Mouse (Mus musculus): ENCODE data around the gene Ccdc184. TPM values are rescaled to one million over a fixed set of nuclear protein-coding genes. Genes with fewer than 3 reads are reported as not detected.

The Ccdc184 gene
- polyA plus RNA-seq, 1 experiment from 2014 or later: 39.1 TPM

DNA sequence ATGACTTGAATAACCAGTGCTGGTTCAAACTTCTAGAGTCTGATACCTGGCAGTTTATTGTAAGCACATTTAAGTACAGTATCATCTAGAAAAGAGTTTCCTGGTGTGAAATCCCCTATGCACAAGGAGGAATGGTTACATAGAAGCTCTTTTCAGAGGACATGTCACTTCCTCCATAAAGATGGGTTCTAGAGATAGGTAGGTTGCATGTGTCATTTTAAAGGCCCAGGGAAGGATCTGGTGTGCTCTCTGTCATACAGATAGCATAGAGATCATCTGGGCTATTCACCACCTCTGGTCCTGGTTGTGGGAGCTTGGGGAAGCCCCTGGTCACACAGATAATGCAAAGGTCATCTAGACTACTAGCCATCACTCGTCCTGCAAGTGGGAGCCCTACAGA lies 9.7 kb upstream of the Ccdc184 start:
- H3K9me3 ChIP-seq: no peaks in the 10 kb centered on the region
- H3K27me3 ChIP-seq: no peaks in the 10 kb centered on the region
- H3K27ac ChIP-seq (replicated peaks): no peak overlapping the region
- H3K9ac ChIP-seq (replicated peaks): no peak overlapping the region
- H3K36me3 ChIP-seq: no peaks in the 10 kb centered on the region
- H3K4me2 ChIP-seq (replicated peaks): no peak overlapping the region
- WGBS: 74% methylated on average over 1 of the region's 1 CpGs
- ATAC-seq (replicated peaks): no peak
- H3K4me3 ChIP-seq: no peak overlapping the region
- H3K4me1 ChIP-seq: no peaks in the 10 kb centered on the region

DNA sequence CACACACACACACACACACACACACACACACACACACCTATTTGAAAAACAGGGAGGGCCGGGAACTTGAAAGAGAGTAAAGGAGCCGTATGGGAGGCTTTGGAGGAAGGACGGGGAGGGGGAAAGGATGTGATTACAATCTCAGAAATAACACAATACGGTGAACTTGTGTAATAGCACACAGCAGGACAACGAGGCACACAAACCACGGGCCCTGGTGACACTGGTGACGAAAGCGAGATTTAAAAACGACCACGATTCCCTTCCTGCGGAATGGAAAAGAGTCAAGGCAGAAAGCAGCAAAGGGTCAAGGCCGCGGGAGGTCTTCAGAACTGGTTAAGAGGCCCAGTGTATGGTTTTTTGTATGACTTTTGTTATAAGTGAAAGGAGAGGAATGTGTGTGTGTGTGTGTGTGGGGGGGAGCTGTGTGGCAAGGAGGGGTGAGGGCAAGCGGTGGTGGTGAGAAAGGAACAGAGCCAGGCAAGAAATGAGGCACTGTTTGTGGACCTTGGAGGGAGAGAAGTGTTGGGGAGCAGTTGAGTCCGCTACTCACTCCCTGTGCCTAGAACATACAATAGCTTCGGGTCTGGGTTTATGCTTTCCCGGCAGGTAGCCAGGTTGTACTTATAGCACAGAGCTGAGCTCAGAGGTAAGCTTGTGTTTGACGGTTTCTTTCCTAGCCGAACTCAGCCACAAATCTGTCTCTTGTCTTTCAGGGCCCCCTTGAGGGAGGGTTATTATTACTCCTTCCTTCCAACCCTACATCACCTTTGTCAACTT lies 5.7 kb upstream of the Ccdc184 start:
- no peak for ATAC-seq (replicated peaks)

DNA sequence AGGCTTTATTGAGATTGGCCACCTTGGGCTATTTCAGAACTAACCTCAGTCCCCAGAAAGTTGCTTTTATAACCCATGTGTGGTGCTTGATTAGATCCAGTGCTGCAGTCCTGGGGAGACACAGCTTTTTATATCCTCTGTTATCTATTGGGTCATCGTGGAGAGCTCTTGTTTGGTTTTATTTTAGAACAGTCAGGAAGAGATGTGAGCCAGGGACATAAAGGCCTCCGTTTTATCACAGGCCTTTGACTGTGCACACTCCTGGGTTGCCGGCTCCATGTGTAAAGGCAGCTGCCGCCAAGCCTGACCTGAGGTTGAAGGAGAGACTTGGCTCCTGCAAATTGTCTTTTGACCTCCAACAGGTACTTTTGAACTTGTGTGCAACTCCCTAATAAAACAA lies 4.4 kb upstream of the Ccdc184 start:
- Histone ChIP-seq H3K4me1 (peaks cover 6% of the 10 kb centered on the region), H3K27ac (replicated peaks) (no peak overlapping the region), H3K27me3 (no peaks in the 10 kb centered on the region), H3K9ac (replicated peaks) (no peak overlapping the region), H3K9me3 (no peaks in the 10 kb centered on the region), H3K4me2 (replicated peaks) (no peak overlapping the region), H3K36me3 (no peaks in the 10 kb centered on the region), H3K4me3 (no peak overlapping the region)
- WGBS: 74% methylated on average over 4 of the region's 4 CpGs
- no peak for ATAC-seq (replicated peaks)

More for the DNA sequence above, 5.7 kb upstream of the Ccdc184 start:
- Histone ChIP-seq H3K9me3 (no peaks in the 10 kb centered on the region), H3K36me3 (no peaks in the 10 kb centered on the region), H3K4me3 (no peak overlapping the region), H3K4me1 (no peaks in the 10 kb centered on the region), H3K27me3 (no peaks in the 10 kb centered on the region), H3K4me2 (replicated peaks) (no peak overlapping the region), H3K27ac (replicated peaks) (no peak overlapping the region), H3K9ac (replicated peaks) (no peak overlapping the region)
- 52% methylated on average over 19 of the region's 19 CpGs for WGBS

DNA sequence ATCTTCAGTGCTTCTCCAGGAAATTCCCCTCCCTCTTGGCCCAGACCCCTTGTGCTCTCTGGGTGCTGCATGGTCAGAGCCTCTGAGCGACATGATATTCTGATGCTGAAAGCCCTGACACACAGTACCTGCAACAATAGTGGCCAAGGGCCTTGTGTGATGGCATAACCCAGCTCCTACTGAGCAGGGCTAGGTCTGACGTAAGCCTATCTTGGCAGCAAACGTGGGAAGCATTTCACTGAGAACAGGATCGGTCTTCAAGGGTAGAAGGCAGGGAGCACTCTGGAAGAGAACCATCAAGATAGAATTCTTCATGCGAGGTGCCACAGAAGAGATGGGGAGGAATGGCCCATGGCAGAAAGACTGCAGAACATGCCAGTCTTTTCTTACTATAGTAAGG lies 1.4 kb upstream of the Ccdc184 start, which contains the start of gene Asb8:
Gene Asb8 (minus strand): TSS at position 101 of the 400 bp plus-strand sequence.
- Histone ChIP-seq H3K27ac (replicated peaks) (no peak within 1 kb of the TSS), H3K4me3 (no peak within 1 kb of the TSS), H3K4me2 (replicated peaks) (no peak within 1 kb of the TSS), H3K9ac (replicated peaks) (no peak within 1 kb of the TSS), H3K9me3 (no peaks in the 10 kb centered on the region), H3K4me1 (peaks cover 30% of the 10 kb centered on the region), H3K27me3 (peaks cover 16% of the 10 kb centered on the region; the same call in 1 of the 2 replicates), H3K36me3 (no peaks in the 10 kb centered on the region)
- ATAC-seq (replicated peaks): no peak
- 84% methylated on average over 5 of the region's 5 CpGs for WGBS

DNA sequence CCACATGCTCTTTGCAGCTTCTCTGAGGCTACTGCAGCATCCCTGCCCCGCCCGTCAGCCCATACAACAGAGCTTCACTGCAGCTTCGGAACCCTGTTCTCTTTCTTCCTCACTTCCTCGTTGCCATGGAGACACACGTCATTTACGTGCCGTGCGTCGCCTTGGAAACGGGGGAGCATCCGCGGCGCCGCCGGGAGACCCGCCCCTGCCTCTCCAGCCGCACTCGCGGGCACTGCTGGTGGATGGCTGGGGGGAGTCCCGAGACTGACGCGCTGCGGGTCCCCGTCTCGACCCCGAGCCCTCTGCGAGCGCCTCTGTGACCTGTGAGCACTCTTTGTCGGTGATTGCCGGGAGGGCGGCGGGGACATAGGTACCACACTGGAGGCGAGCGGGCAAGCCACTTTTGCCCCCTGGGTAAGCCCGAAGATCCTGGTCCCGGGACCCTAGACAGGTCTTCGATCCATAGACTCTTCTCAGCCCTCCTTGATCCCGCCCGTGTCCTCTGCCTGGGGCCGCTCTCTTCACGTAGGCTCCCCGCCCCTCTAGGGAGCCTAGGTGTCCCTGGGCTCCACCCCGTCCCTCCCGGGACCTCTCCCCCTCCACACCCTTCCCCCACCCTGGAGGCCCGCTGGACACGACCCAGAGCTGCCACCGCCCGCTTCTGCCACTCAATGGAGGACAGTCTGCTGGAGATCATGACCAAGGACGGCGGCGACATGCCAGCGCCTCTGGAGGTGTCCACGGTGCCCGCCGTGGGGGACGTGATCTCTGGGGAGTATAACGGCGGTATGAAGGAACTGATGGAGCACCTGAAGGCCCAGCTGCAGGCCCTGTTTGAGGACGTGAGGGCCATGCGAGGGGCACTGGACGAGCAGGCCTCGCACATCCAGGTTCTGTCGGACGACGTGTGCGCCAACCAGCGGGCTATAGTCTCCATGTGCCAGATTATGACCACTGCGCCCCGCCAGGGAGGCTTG lies 975 bp downstream of the Ccdc184 start:
- peak; percentile 97 for ATAC-seq (replicated peaks)
- Histone ChIP-seq H3K4me1 (peaks cover 30% of the 10 kb centered on the region), H3K4me2 (replicated peaks) (peak overlapping the region; percentile 86), H3K27ac (replicated peaks) (peak overlapping the region; percentile 97), H3K4me3 (peak overlapping the region; percentile 68), H3K36me3 (no peaks in the 10 kb centered on the region), H3K9ac (replicated peaks) (peak overlapping the region; percentile 82), H3K9me3 (no peaks in the 10 kb centered on the region), H3K27me3 (peaks cover 25% of the 10 kb centered on the region; the same call in 1 of the 2 replicates)
- under 1% methylated on average over 69 of the region's 69 CpGs for WGBS

DNA sequence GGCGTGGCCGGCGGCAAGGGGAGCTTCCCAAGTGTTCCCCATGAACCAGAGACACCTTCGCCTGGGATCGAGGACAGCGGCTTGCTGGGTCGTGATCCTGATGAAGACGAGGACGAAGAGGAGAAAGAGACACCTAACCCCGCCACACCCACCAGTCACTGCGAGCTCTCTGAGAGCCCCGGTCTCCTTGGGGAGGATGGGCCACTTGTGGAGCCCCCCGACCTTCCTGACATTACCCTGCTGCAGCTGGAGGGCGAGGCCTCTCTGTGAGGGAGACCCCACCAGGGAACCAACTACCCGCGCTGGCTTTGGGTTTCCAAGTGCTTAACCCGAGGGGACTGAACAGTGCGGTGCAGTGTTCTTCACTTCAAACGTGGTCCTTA lies 1.7 kb downstream of the Ccdc184 start:
- Histone ChIP-seq H3K27ac (replicated peaks) (no peak overlapping the region), H3K36me3 (no peaks in the 10 kb centered on the region), H3K27me3 (peaks cover 25% of the 10 kb centered on the region; the same call in 1 of the 2 replicates), H3K4me1 (peaks cover 32% of the 10 kb centered on the region), H3K9ac (replicated peaks) (peak overlapping the region; percentile 82), H3K9me3 (no peaks in the 10 kb centered on the region), H3K4me2 (replicated peaks) (peak overlapping the region; percentile 86), H3K4me3 (peak overlapping the region; percentile 68)
- WGBS: 4% methylated on average over 19 of the region's 19 CpGs
- no peak for ATAC-seq (replicated peaks)

DNA sequence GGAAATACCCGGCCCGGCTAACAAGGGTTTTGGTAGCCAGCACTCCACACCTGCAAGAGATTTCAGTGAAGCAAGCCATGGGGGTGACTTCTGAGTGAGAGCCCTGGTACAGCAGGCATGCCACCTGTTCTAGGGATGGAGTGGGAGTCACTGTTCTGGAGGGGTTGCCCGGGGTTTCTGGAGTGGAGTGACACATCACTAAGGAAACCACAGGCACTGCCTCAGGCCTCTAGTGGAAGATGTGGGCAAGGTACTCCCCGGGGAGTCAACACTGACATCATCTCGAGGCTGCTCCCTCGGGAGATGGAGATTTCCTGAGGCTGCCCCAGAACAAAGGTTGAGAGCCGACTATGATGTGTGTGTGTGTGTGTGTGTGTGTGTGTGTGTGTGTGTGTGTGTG lies 3.4 kb downstream of the Ccdc184 start:
- Histone ChIP-seq H3K4me1 (peaks cover 37% of the 10 kb centered on the region), H3K4me3 (peak overlapping the region; percentile 68), H3K4me2 (replicated peaks) (peak overlapping the region; percentile 86), H3K27ac (replicated peaks) (no peak overlapping the region), H3K9me3 (no peaks in the 10 kb centered on the region), H3K36me3 (no peaks in the 10 kb centered on the region), H3K27me3 (peaks cover 25% of the 10 kb centered on the region; the same call in 1 of the 2 replicates), H3K9ac (replicated peaks) (0 out of 2 replicates have a peak overlapping the region, but pooled peaks have one; percentile 4)
- ATAC-seq (replicated peaks): no peak
- 31% methylated on average over 7 of the region's 7 CpGs for WGBS

DNA sequence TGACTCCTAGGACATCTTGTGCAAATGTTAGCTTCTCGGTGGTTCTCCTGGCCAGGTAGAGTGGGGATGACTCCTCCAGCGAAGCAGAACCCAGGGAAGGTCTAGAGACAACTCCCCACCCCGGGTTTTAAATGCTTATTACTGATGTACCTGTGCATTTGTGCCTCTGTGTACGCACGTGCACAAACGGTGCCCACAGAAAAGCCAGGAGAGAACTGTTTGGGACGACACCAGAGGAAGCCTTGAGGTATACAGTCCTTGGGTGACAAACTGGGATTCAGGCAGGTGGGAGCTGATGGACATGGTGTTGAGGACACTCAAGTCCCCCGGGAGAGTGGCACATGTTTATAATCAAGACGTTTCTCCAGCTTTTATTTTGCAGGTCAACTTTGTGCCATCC lies 4.0 kb downstream of the Ccdc184 start:
- no peak for ATAC-seq (replicated peaks)
- no peak overlapping the region for H3K4me3 ChIP-seq

DNA sequence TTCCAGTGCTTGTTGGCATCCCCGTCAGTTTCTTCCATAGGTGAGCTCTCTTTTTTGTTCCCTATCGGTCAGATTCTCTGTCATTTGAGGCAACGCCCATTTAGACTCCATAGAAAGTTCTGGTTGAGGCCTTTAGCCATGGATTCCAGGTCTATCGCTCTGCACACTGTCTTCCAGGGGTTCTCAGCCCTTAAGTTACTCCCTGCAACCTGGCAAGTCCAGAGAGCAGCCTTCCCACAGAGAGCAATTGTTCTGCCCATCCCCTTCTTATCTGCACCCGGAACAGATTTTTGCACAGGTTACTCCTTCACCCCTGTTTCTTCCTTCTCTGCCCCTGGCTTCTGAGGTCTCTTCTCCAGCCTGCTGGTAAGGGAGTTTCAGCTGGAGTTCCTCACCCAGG lies 5.2 kb downstream of the Ccdc184 start:
- 66% methylated on average over 5 of the region's 5 CpGs for WGBS
- Histone ChIP-seq H3K4me2 (replicated peaks) (no peak overlapping the region), H3K27me3 (peaks cover 25% of the 10 kb centered on the region; the same call in 1 of the 2 replicates), H3K9me3 (no peaks in the 10 kb centered on the region), H3K4me3 (no peak overlapping the region), H3K4me1 (peaks cover 31% of the 10 kb centered on the region), H3K27ac (replicated peaks) (no peak overlapping the region), H3K9ac (replicated peaks) (no peak overlapping the region), H3K36me3 (no peaks in the 10 kb centered on the region)
- no peak for ATAC-seq (replicated peaks)

More for the DNA sequence above, 4.0 kb downstream of the Ccdc184 start:
- no peak overlapping the region for H3K27ac ChIP-seq (replicated peaks)
- H3K27me3 ChIP-seq: peaks cover 25% of the 10 kb centered on the region; the same call in 1 of the 2 replicates
- 67% methylated on average over 9 of the region's 9 CpGs for WGBS
- H3K4me2 ChIP-seq (replicated peaks): 0 out of 2 replicates have a peak overlapping the region, but pooled peaks have one; percentile 86
- H3K4me1 ChIP-seq: peaks cover 37% of the 10 kb centered on the region
- H3K36me3 ChIP-seq: no peaks in the 10 kb centered on the region
- no peak overlapping the region for H3K9ac ChIP-seq (replicated peaks)
- no peaks in the 10 kb centered on the region for H3K9me3 ChIP-seq

DNA sequence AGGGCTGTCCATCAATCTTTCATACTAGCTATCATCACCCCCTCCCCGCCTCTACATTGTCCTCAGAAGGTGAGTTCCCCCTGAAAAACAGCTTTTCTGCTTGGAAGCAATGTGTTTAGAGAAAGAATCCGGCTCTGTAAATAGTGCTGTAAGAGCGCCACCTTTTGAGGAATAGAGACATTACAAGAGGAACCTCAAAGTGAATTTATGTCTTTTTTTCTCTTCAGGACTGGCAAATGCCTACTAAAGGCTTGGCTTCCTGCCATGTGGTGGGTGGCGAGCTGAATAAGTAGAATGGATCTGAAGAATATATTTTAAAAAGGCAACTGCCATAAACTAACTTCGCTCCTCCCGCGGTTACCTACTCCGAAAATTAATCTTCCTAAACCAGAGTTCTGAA lies 6.9 kb downstream of the Ccdc184 start:
- Histone ChIP-seq H3K9me3 (no peaks in the 10 kb centered on the region), H3K4me2 (replicated peaks) (no peak overlapping the region), H3K4me3 (no peak overlapping the region), H3K36me3 (no peaks in the 10 kb centered on the region), H3K27ac (replicated peaks) (no peak overlapping the region), H3K9ac (replicated peaks) (no peak overlapping the region), H3K27me3 (peaks cover 15% of the 10 kb centered on the region; the same call in 1 of the 2 replicates), H3K4me1 (peaks cover 20% of the 10 kb centered on the region)
- ATAC-seq (replicated peaks): no peak
- WGBS: 22% methylated on average over 8 of the region's 8 CpGs

DNA sequence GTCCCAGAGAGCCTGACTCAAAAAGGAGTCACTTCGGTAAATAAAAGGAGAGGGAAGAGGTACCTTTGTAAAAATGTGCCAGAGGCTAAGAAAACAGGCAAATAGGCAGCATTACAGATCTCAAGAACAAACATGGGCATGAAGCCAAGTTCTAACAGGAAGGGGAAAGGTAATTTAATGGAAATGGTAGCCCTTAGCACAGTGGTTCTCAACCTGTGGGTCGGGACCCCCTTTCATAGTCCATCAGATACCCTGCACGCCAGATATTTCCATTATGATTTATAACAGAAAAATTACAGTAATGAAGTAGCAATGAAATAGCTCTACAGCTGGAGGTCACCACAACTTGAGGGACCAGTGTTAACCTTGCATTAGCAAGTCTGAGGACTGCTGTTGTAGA lies 10.4 kb downstream of the Ccdc184 start:
- 73% methylated on average over 3 of the region's 3 CpGs for WGBS
- no peaks in the 10 kb centered on the region for H3K9me3 ChIP-seq
- no peak for ATAC-seq (replicated peaks)

More for the DNA sequence above, 10.4 kb downstream of the Ccdc184 start:
- Histone ChIP-seq H3K4me2 (replicated peaks) (no peak overlapping the region), H3K27me3 (peaks cover under 1% of the 10 kb centered on the region; the same call in 1 of the 2 replicates), H3K27ac (replicated peaks) (no peak overlapping the region), H3K36me3 (no peaks in the 10 kb centered on the region), H3K4me1 (peaks cover 16% of the 10 kb centered on the region), H3K9ac (replicated peaks) (no peak overlapping the region), H3K4me3 (no peak overlapping the region)

Data from forebrain, embryonic 15.5 days (tissue).